21 mouse cellular contexts compared by ENCODE assay signal in genomic region chr4:123246651-123247050, GRCm38 (mm10). TPM values are rescaled to one million over a fixed set of nuclear protein-coding genes. Genes with fewer than 3 reads are reported as not detected.
DNase-seq lines count a peak whose midpoint lies in the region; ATAC-seq and TF ChIP-seq lines count a peak whose summit lies in the region.
"Had no signal": no experiment of that assay in that cellular context is flagged by ENCODE, and none has a peak within 500 bp of the region (broad histone marks: within the 10 kb centered on the region; RNA-seq: fewer than 3 reads in every experiment).

No protein-coding gene starts in this region.

- no peaks in the 10 kb centered on the region for H3K9me3 ChIP-seq in heart, embryonic 12.5 days (replicated peaks)
- no peaks in the 10 kb centered on the region for H3K9me3 ChIP-seq in kidney, postnatal 0 days (replicated peaks; ENCODE audit: low read length)
- H3K9me3 ChIP-seq in embryonic facial prominence, embryonic 10.5 days: no peaks in the 10 kb centered on the region
- H3K9me3 ChIP-seq in intestine, embryonic 16.5 days (ENCODE audit: control insufficient read depth, low read length): no peaks in the 10 kb centered on the region
- H3K9me3 ChIP-seq: embryonic facial prominence, embryonic 12.5 days; limb, embryonic 15.5 days had no signal

- H3K27me3 ChIP-seq in heart, embryonic 12.5 days (replicated peaks): no peaks in the 10 kb centered on the region
- H3K27me3 ChIP-seq in kidney, postnatal 0 days (ENCODE audit: insufficient read depth, low read length): no peaks in the 10 kb centered on the region
- H3K27me3 ChIP-seq in embryonic facial prominence, embryonic 10.5 days (replicated peaks; ENCODE audit: low read depth, poor library complexity, severe bottlenecking): peaks cover 12% of the 10 kb centered on the region
- no peaks in the 10 kb centered on the region for H3K27me3 ChIP-seq in intestine, embryonic 16.5 days (replicated peaks; ENCODE audit: control insufficient read depth, insufficient read depth, low read length)
- H3K27me3 ChIP-seq: embryonic facial prominence, embryonic 12.5 days; limb, embryonic 15.5 days had no signal

- H3K4me3 ChIP-seq in heart, embryonic 12.5 days: no peak overlapping the region
- H3K4me3 ChIP-seq in kidney, postnatal 0 days (replicated peaks; ENCODE audit: low read depth, low read length): no peak overlapping the region
- H3K4me3 ChIP-seq in embryonic facial prominence, embryonic 10.5 days: no peak overlapping the region
- no peak overlapping the region for H3K4me3 ChIP-seq in intestine, embryonic 16.5 days (ENCODE audit: low read length)
- H3K4me3 ChIP-seq: embryonic facial prominence, embryonic 12.5 days; limb, embryonic 15.5 days had no signal

- 0 out of 2 replicates have a peak, but pooled peaks have one; percentile 2 for ATAC-seq in heart, embryonic 12.5 days (ENCODE audit: insufficient number of reproducible peaks, low FRiP score)
- ATAC-seq in kidney, postnatal 0 days (replicated peaks; ENCODE audit: low FRiP score, low read depth): no peak
- no peak; the same call in 1 of the 2 replicates for ATAC-seq in intestine, embryonic 16.5 days
- ATAC-seq: activated CD4-positive, CD25-positive, alpha-beta regulatory T cell, adult 4 months; forebrain, postnatal 0 days; hindbrain, postnatal 0 days had no signal

- peaks cover 47% of the 10 kb centered on the region for H3K4me1 ChIP-seq in heart, embryonic 12.5 days (replicated peaks)
- 0 out of 2 replicates have a peak, but pooled peaks cover 4% of the 10 kb centered on the region for H3K4me1 ChIP-seq in kidney, postnatal 0 days (replicated peaks; ENCODE audit: insufficient read depth, low read length)
- peaks cover 66% of the 10 kb centered on the region for H3K4me1 ChIP-seq in embryonic facial prominence, embryonic 10.5 days
- H3K4me1 ChIP-seq in intestine, embryonic 16.5 days (ENCODE audit: control insufficient read depth, insufficient read depth, low read length): peaks cover 3% of the 10 kb centered on the region

- DNase-seq in heart, postnatal 36 days: no peak
- no peak for DNase-seq in kidney, postnatal 0 days (ENCODE audit: low spot score)
- no peak for DNase-seq in kidney, postnatal 4 days
- no peak for DNase-seq in embryonic facial prominence, embryonic 10.5 days (ENCODE audit: low spot score)
- DNase-seq in thymus, postnatal 25 days: no peak
- DNase-seq: adrenal gland, postnatal 25 days; cerebellum, adult 8-10 months; forebrain, postnatal 0 days; midbrain, embryonic 14.5 days had no signal

- no peak overlapping the region for H3K9ac ChIP-seq in heart, embryonic 12.5 days
- H3K9ac ChIP-seq in kidney, postnatal 0 days (ENCODE audit: low read depth, low read length): no peak overlapping the region
- H3K9ac ChIP-seq in intestine, embryonic 16.5 days (ENCODE audit: low read depth, low read length): no peak overlapping the region
- H3K9ac ChIP-seq: embryonic facial prominence, embryonic 12.5 days; forebrain, postnatal 0 days; limb, embryonic 15.5 days had no signal

- H3K36me3 ChIP-seq in heart, embryonic 12.5 days: 0 out of 2 replicates have a peak, but pooled peaks cover 2% of the 10 kb centered on the region
- H3K36me3 ChIP-seq in kidney, postnatal 0 days (ENCODE audit: insufficient read depth, low read length): 0 out of 2 replicates have a peak, but pooled peaks cover 5% of the 10 kb centered on the region
- H3K36me3 ChIP-seq in embryonic facial prominence, embryonic 10.5 days (replicated peaks): no peaks in the 10 kb centered on the region
- H3K36me3 ChIP-seq in intestine, embryonic 16.5 days (ENCODE audit: control insufficient read depth, insufficient read depth, low read length): 0 out of 2 replicates have a peak, but pooled peaks cover 2% of the 10 kb centered on the region
- H3K36me3 ChIP-seq: embryonic facial prominence, embryonic 12.5 days; limb, embryonic 15.5 days had no signal

- peak overlapping the region; percentile 97 for H3K27ac ChIP-seq in heart, embryonic 12.5 days (ENCODE audit: poor library complexity, severe bottlenecking)
- peak overlapping the region; percentile 62; the same call in 1 of the 2 replicates for H3K27ac ChIP-seq in kidney, postnatal 0 days
- 0 out of 2 replicates have a peak overlapping the region, but pooled peaks have one; percentile 66 for H3K27ac ChIP-seq in embryonic facial prominence, embryonic 10.5 days (replicated peaks)
- H3K27ac ChIP-seq in intestine, embryonic 16.5 days (ENCODE audit: low read length): 0 out of 2 replicates have a peak overlapping the region, but pooled peaks have one; percentile 3
- H3K27ac ChIP-seq: hindbrain, postnatal 0 days; limb, embryonic 15.5 days had no signal

- no peak for TF ChIP-seq CTCF in kidney, postnatal 0 days (IDR thresholded peaks at IDR 0.05; ENCODE audit: low read depth)

- H3K4me2 ChIP-seq in heart, embryonic 12.5 days: 0 out of 2 replicates have a peak overlapping the region, but pooled peaks have one; percentile 12
- no peak overlapping the region for H3K4me2 ChIP-seq in kidney, postnatal 0 days (ENCODE audit: low read length)
- H3K4me2 ChIP-seq in intestine, embryonic 16.5 days (ENCODE audit: low read depth, low read length): no peak overlapping the region
- H3K4me2 ChIP-seq: embryonic facial prominence, embryonic 12.5 days; limb, embryonic 15.5 days had no signal

- intact Hi-C loops in heart, postnatal 36 days (cut with DNase I): no loop called here

- 84% methylated on average over 5 of the region's 5 CpGs for WGBS in heart, embryonic 12.5 days
- WGBS in kidney, postnatal 0 days: 91% methylated on average over 5 of the region's 5 CpGs
- 91% methylated on average over 5 of the region's 5 CpGs for WGBS in embryonic facial prominence, embryonic 10.5 days
- WGBS in intestine, embryonic 16.5 days: 87% methylated on average over 5 of the region's 5 CpGs

RNA-seq across cellular contexts. Expression of gene Heyl, which starts 13.3 kb away (rescaled TPM):
- 6.8 and 7.3 TPM in 2 replicates for polyA plus RNA-seq in heart, embryonic 12.5 days (2016; fragmentation: Nextera tagmentation; extraction: Ambion mirVana)
- 10 to 100 TPM; 19.5 to 20.7 TPM for total RNA-seq in heart, postnatal 36 days (2021)
- 28.7 and 31.6 TPM in 2 replicates for polyA plus RNA-seq in kidney, postnatal 0 days (2015; fragmentation: Nextera tagmentation; extraction: Ambion mirVana)
- polyA plus RNA-seq in embryonic facial prominence, embryonic 10.5 days (2016; fragmentation: Nextera tagmentation; extraction: Ambion mirVana): 13.4 and 13.5 TPM in 2 replicates
- polyA plus RNA-seq in intestine, embryonic 16.5 days (2015; fragmentation: Nextera tagmentation; extraction: Ambion mirVana): 10.7 and 12.0 TPM in 2 replicates
- total RNA-seq: common myeloid progenitor, adult 5-6 weeks; hematopoietic stem cell, adult 5-6 weeks; megakaryocyte, adult 5-6 weeks; neutrophil, adult 5-6 weeks had no signal
- polyA plus RNA-seq: activated CD4-positive, CD25-positive, alpha-beta regulatory T cell, adult 4 months had no signal

RNA-seq across cellular contexts. Expression of gene Pabpc4, which starts 15.5 kb away (rescaled TPM):
- polyA plus RNA-seq in heart, embryonic 12.5 days (2016; fragmentation: Nextera tagmentation; extraction: Ambion mirVana): 62.7 and 63.0 TPM in 2 replicates
- total RNA-seq in heart, postnatal 36 days (2021): 100 to 1,000 TPM; 325 to 393 TPM
- 28.2 and 29.7 TPM in 2 replicates for polyA plus RNA-seq in kidney, postnatal 0 days (2015; fragmentation: Nextera tagmentation; extraction: Ambion mirVana)
- polyA plus RNA-seq in embryonic facial prominence, embryonic 10.5 days (2016; fragmentation: Nextera tagmentation; extraction: Ambion mirVana): 54.9 and 59.4 TPM in 2 replicates
- polyA plus RNA-seq in intestine, embryonic 16.5 days (2015; fragmentation: Nextera tagmentation; extraction: Ambion mirVana): 31.6 and 36.7 TPM in 2 replicates

RNA-seq across cellular contexts. Expression of gene Nt5c1a, which starts 45.3 kb away (rescaled TPM):
- 0.92 TPM in 2 replicates for polyA plus RNA-seq in heart, embryonic 12.5 days (2016; fragmentation: Nextera tagmentation; extraction: Ambion mirVana)
- 10 to 100 TPM; 45.5 to 58.6 TPM for total RNA-seq in heart, postnatal 36 days (2021)
- polyA plus RNA-seq in kidney, postnatal 0 days (2015; fragmentation: Nextera tagmentation; extraction: Ambion mirVana): 0.47 and 0.71 TPM in 2 replicates
- polyA plus RNA-seq in embryonic facial prominence, embryonic 10.5 days (2016; fragmentation: Nextera tagmentation; extraction: Ambion mirVana): not detected in 2 replicates
- not detected in 2 replicates for polyA plus RNA-seq in intestine, embryonic 16.5 days (2015; fragmentation: Nextera tagmentation; extraction: Ambion mirVana)
- total RNA-seq: common myeloid progenitor, adult 5-6 weeks; hematopoietic stem cell, adult 5-6 weeks; megakaryocyte, adult 5-6 weeks; neutrophil, adult 5-6 weeks had no signal
- polyA plus RNA-seq: activated CD4-positive, CD25-positive, alpha-beta regulatory T cell, adult 4 months; C2C12; embryonic facial prominence, embryonic 12.5 days; limb, embryonic 15.5 days; liver, embryonic 16.5 days; midbrain, embryonic 14.5 days had no signal

Comparison
In these comparisons a context has a peak if more than half of its experiments do, and no peak if none do; other contexts are left out.
1. H3K27ac ChIP-seq: peak in every context shown above with its lines; median percentile 97 in heart, embryonic 12.5 days; 66 in embryonic facial prominence, embryonic 10.5 days; 62 in kidney, postnatal 0 days; 3 in intestine, embryonic 16.5 days.